Mouse (Mus musculus): ENCODE measurements at regions not wholly inside any gene's neighbourhood (a gene's known extent, or its start where the extent isn't known, plus 50 kb on each side); places are given as distances from the start of the nearest gene placed in this dataset.

DNA sequence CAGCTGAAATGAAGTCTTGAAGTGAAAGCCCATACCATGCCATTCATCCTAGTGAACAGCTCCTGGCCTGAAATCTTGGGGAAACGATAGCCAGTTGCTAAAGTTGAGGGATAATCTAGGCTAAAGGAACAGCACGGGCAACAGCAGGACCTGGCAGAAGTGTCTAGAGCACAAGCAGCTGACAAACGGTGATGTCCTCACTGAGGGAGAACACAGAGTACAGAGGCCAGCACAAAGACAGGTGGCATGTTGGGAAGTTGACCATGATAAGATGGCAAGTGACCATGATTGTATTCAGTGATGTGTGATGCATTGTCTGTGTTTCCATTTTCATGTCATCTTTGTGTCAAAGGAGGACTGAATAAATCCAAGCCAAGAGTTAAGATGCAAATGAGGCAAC lies 212.4 kb upstream of the Ntm start:
- WGBS: 68% methylated on average over 3 of the region's 3 CpGs
- no peaks in the 10 kb centered on the region for H3K9me3 ChIP-seq (replicated peaks)
- no peak overlapping the region for H3K4me3 ChIP-seq
- H3K4me1 ChIP-seq (replicated peaks): no peaks in the 10 kb centered on the region
- no peak overlapping the region for H3K4me2 ChIP-seq
- no peaks in the 10 kb centered on the region for H3K36me3 ChIP-seq
- H3K27ac ChIP-seq (ENCODE audit: poor library complexity, severe bottlenecking): no peak overlapping the region
- no peak for ATAC-seq (ENCODE audit: insufficient number of reproducible peaks, low FRiP score)
- H3K27me3 ChIP-seq (replicated peaks): no peaks in the 10 kb centered on the region
- H3K9ac ChIP-seq: no peak overlapping the region

GRCm38 (mm10) chr9:30183409-30183808 lies 220.5 kb upstream of the Ntm start:
- no peak overlapping the region for H3K4me2 ChIP-seq
- ATAC-seq (ENCODE audit: insufficient number of reproducible peaks, low FRiP score): no peak
- H3K9me3 ChIP-seq (replicated peaks): no peaks in the 10 kb centered on the region
- H3K9ac ChIP-seq: no peak overlapping the region
- no peaks in the 10 kb centered on the region for H3K36me3 ChIP-seq
- H3K4me1 ChIP-seq (replicated peaks): no peaks in the 10 kb centered on the region
- H3K27me3 ChIP-seq (replicated peaks): no peaks in the 10 kb centered on the region
- WGBS: 82% methylated on average over 11 of the region's 11 CpGs
- no peak overlapping the region for H3K27ac ChIP-seq (ENCODE audit: poor library complexity, severe bottlenecking)
- no peak overlapping the region for H3K4me3 ChIP-seq

DNA sequence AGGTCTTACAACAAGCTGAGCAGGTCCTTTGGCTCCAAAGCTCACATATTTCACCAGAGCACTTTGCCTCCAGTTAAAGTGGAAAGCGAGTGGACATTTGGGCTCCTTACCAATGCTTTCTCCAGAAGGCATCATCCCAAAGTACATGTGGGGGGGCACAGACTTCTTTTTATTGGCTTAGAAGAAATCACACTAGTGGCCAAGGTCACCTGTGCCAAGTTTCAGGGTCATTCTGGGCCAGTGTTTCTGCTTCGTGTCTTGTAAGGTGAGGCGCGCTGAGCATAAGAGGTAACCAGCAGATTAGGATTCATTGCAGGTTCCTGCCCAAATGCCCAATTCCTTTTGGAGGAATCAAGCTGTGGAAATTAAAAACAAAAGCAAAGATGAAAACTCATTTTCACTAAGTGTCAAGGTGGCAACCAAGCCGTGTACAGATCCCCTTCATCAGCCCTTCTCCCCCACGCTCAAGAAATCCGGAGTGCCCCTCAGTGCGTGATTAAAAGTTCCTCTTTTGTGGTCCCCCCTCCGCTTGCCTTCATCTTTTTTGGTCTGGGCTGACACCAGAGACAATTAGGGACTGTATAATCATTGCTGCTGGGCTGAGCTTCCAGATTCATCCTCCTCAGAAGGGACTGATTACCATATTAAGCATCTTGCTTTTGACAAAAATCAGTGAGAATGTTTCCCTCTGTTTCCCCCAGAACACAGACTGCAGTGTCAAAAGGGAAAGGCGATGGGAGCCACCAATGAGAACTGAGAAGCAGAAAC lies 222.2 kb upstream of the Ntm start:
- H3K36me3 ChIP-seq: no peaks in the 10 kb centered on the region
- H3K4me3 ChIP-seq: no peak overlapping the region
- no peaks in the 10 kb centered on the region for H3K27me3 ChIP-seq (replicated peaks)
- no peak for ATAC-seq (ENCODE audit: insufficient number of reproducible peaks, low FRiP score)
- no peaks in the 10 kb centered on the region; the same call in 1 of the 2 replicates for H3K9me3 ChIP-seq (replicated peaks)
- H3K4me1 ChIP-seq (replicated peaks): no peaks in the 10 kb centered on the region
- H3K27ac ChIP-seq (ENCODE audit: poor library complexity, severe bottlenecking): no peak overlapping the region
- 81% methylated on average over 10 of the region's 10 CpGs for WGBS
- no peak overlapping the region for H3K9ac ChIP-seq
- H3K4me2 ChIP-seq: no peak overlapping the region

- Histone ChIP-seq H3K36me3 (no peaks in the 10 kb centered on the region), H3K9ac (no peak overlapping the region), H3K27me3 (replicated peaks) (no peaks in the 10 kb centered on the region), H3K4me1 (replicated peaks) (no peaks in the 10 kb centered on the region), H3K4me2 (no peak overlapping the region), H3K9me3 (replicated peaks) (no peaks in the 10 kb centered on the region; the same call in 1 of the 2 replicates), H3K27ac (ENCODE audit: poor library complexity, severe bottlenecking) (no peak overlapping the region), H3K4me3 (no peak overlapping the region)
- ATAC-seq (ENCODE audit: insufficient number of reproducible peaks, low FRiP score): no peak
- 72% methylated on average over 2 of the region's 2 CpGs for WGBS
Observed at GRCm38 (mm10) chr9:30186261-30186660, 223.3 kb upstream of the Ntm start.

GRCm38 (mm10) chr9:30190078-30190477 lies 227.1 kb upstream of the Ntm start:
- Histone ChIP-seq H3K27ac (ENCODE audit: poor library complexity, severe bottlenecking) (no peak overlapping the region), H3K27me3 (replicated peaks) (no peaks in the 10 kb centered on the region), H3K4me1 (replicated peaks) (no peaks in the 10 kb centered on the region), H3K36me3 (no peaks in the 10 kb centered on the region), H3K9me3 (replicated peaks) (no peaks in the 10 kb centered on the region; the same call in 1 of the 2 replicates), H3K4me3 (no peak overlapping the region), H3K9ac (no peak overlapping the region), H3K4me2 (no peak overlapping the region)
- 88% methylated on average over 5 of the region's 5 CpGs for WGBS
- ATAC-seq (ENCODE audit: insufficient number of reproducible peaks, low FRiP score): no peak

DNA sequence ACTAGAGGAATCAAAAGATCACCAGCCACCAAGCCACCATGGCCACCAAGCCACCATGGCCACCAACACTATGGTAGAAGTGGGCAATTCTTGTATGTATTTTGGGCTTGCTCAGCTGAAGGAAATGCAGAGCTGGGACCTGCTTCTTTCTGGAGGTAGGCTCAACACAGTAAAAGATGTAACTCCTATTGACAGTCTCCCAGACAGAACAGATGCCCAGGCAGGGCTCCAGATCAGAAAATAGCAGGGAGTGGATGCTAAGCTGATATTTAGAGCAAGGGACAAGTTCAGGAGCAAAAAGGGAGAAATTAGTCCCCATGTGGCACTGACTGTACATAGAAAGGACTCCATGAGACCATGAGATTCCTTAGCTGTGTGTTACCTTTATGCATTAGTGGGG lies 228.2 kb upstream of the Ntm start:
- no peaks in the 10 kb centered on the region for H3K36me3 ChIP-seq
- H3K27ac ChIP-seq (ENCODE audit: poor library complexity, severe bottlenecking): no peak overlapping the region
- no peaks in the 10 kb centered on the region for H3K4me1 ChIP-seq (replicated peaks)
- no peaks in the 10 kb centered on the region for H3K27me3 ChIP-seq (replicated peaks)
- H3K9ac ChIP-seq: no peak overlapping the region
- no peak overlapping the region for H3K4me3 ChIP-seq
- no peak overlapping the region for H3K4me2 ChIP-seq
- H3K9me3 ChIP-seq (replicated peaks): no peaks in the 10 kb centered on the region; the same call in 1 of the 2 replicates
- ATAC-seq (ENCODE audit: insufficient number of reproducible peaks, low FRiP score): no peak

GRCm38 (mm10) chr9:30191902-30192301 lies 229.0 kb upstream of the Ntm start:
- Histone ChIP-seq H3K4me2 (no peak overlapping the region), H3K9me3 (replicated peaks) (no peaks in the 10 kb centered on the region; the same call in 1 of the 2 replicates), H3K4me1 (replicated peaks) (no peaks in the 10 kb centered on the region), H3K4me3 (no peak overlapping the region), H3K9ac (no peak overlapping the region), H3K27ac (ENCODE audit: poor library complexity, severe bottlenecking) (no peak overlapping the region), H3K36me3 (no peaks in the 10 kb centered on the region), H3K27me3 (replicated peaks) (no peaks in the 10 kb centered on the region)
- no peak for ATAC-seq (ENCODE audit: insufficient number of reproducible peaks, low FRiP score)

DNA sequence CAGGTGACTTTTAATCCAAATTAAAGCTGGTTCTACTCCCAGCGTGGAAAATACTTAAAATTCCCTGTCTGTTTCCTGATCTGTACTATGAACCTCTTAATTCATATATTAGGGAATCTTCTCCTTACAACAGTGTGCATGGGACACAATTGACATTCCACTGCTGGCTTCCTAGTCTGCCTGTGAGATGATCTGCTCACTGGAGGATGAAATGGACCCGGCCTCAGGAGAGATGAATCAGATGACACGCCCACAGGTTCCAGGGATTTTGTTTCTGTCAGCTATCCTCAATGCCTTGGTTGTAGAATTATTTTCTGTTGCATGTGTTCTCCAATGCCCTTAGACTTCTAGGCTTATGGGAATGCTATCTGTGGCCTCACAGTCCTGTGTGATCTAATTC lies 231.9 kb upstream of the Ntm start:
- Histone ChIP-seq H3K27me3 (replicated peaks) (no peaks in the 10 kb centered on the region), H3K4me1 (replicated peaks) (no peaks in the 10 kb centered on the region), H3K4me2 (no peak overlapping the region), H3K36me3 (no peaks in the 10 kb centered on the region), H3K9me3 (replicated peaks) (no peaks in the 10 kb centered on the region), H3K4me3 (no peak overlapping the region), H3K27ac (ENCODE audit: poor library complexity, severe bottlenecking) (no peak overlapping the region), H3K9ac (no peak overlapping the region)
- ATAC-seq (ENCODE audit: insufficient number of reproducible peaks, low FRiP score): no peak
- WGBS: 82% methylated on average over 3 of the region's 3 CpGs

- no peaks in the 10 kb centered on the region for H3K27me3 ChIP-seq (replicated peaks)
- no peaks in the 10 kb centered on the region for H3K4me1 ChIP-seq (replicated peaks)
- H3K4me2 ChIP-seq: no peak overlapping the region
- WGBS: 81% methylated on average over 3 of the region's 3 CpGs
- H3K27ac ChIP-seq (ENCODE audit: poor library complexity, severe bottlenecking): no peak overlapping the region
- no peak for ATAC-seq (ENCODE audit: insufficient number of reproducible peaks, low FRiP score)
- H3K9me3 ChIP-seq (replicated peaks): no peaks in the 10 kb centered on the region
- no peak overlapping the region for H3K9ac ChIP-seq
- H3K36me3 ChIP-seq: no peaks in the 10 kb centered on the region
- H3K4me3 ChIP-seq: no peak overlapping the region
Observed at GRCm38 (mm10) chr9:30202411-30202810, 224.5 kb upstream of the Snx19 start.

GRCm38 (mm10) chr9:30207631-30208030 lies 219.3 kb upstream of the Snx19 start:
- Histone ChIP-seq H3K4me1 (replicated peaks) (no peaks in the 10 kb centered on the region), H3K9ac (no peak overlapping the region), H3K4me2 (no peak overlapping the region), H3K27me3 (replicated peaks) (no peaks in the 10 kb centered on the region), H3K4me3 (no peak overlapping the region), H3K36me3 (no peaks in the 10 kb centered on the region), H3K9me3 (replicated peaks) (no peaks in the 10 kb centered on the region), H3K27ac (ENCODE audit: poor library complexity, severe bottlenecking) (no peak overlapping the region)
- 71% methylated on average over 4 of the region's 4 CpGs for WGBS
- ATAC-seq (ENCODE audit: insufficient number of reproducible peaks, low FRiP score): no peak

GRCm38 (mm10) chr9:30209806-30210205 lies 217.1 kb upstream of the Snx19 start:
- WGBS: 60% methylated on average over 1 of the region's 1 CpGs
- Histone ChIP-seq H3K4me3 (no peak overlapping the region), H3K4me1 (replicated peaks) (no peaks in the 10 kb centered on the region), H3K4me2 (no peak overlapping the region), H3K27me3 (replicated peaks) (no peaks in the 10 kb centered on the region), H3K9me3 (replicated peaks) (no peaks in the 10 kb centered on the region), H3K36me3 (no peaks in the 10 kb centered on the region), H3K9ac (no peak overlapping the region), H3K27ac (ENCODE audit: poor library complexity, severe bottlenecking) (no peak overlapping the region)
- ATAC-seq (ENCODE audit: insufficient number of reproducible peaks, low FRiP score): no peak

DNA sequence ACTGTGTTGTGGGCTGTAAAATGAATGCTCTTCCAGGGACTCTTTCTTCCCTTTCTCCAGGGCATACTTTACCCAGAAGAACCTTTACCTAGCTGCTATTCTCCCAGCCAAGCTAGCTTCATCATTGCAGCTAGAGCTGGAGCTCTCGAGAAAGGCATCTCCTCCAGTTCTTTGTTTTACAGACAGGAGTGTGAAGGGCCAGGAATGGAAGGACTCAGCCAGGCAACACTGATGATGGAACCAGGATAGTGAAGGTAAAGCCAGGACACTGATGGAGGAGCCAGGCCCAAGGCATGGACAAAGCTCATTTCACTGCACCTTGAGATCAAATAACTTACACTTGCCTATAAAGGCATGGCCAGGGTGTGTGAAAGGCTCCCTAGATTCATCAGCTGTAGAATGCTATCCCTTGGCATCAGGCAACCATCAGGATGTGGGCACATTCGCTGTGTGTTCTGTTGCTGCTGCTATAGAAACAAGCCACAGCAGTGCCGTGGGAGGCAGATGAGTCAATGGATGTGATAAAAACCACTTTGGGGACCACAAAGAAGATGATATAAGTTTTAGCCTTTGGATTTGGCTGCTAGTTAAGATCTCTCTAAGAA lies 214.3 kb upstream of the Snx19 start:
- Histone ChIP-seq H3K4me1 (replicated peaks) (no peaks in the 10 kb centered on the region), H3K27ac (ENCODE audit: poor library complexity, severe bottlenecking) (no peak overlapping the region), H3K36me3 (no peaks in the 10 kb centered on the region), H3K27me3 (replicated peaks) (no peaks in the 10 kb centered on the region), H3K4me3 (no peak overlapping the region), H3K4me2 (no peak overlapping the region), H3K9me3 (replicated peaks) (no peaks in the 10 kb centered on the region), H3K9ac (no peak overlapping the region)
- ATAC-seq (ENCODE audit: insufficient number of reproducible peaks, low FRiP score): no peak
- WGBS: 76% methylated on average over 3 of the region's 3 CpGs

Measured in heart, embryonic 12.5 days (tissue).